Mouse (Mus musculus) ES-CJ7 (cell line): Measurements from ENCODE around the gene Fzr1.
A peak's percentile ranks its signal among the peaks of the same experiment; 100 is the strongest.

ENCODE experiments used
- DNase-seq: peaks from one replicate; pipeline ENCODE4 v3.0.0; 2011; ENCODE audit warnings: low read depth, low spot score

Gene Fzr1

DNA sequence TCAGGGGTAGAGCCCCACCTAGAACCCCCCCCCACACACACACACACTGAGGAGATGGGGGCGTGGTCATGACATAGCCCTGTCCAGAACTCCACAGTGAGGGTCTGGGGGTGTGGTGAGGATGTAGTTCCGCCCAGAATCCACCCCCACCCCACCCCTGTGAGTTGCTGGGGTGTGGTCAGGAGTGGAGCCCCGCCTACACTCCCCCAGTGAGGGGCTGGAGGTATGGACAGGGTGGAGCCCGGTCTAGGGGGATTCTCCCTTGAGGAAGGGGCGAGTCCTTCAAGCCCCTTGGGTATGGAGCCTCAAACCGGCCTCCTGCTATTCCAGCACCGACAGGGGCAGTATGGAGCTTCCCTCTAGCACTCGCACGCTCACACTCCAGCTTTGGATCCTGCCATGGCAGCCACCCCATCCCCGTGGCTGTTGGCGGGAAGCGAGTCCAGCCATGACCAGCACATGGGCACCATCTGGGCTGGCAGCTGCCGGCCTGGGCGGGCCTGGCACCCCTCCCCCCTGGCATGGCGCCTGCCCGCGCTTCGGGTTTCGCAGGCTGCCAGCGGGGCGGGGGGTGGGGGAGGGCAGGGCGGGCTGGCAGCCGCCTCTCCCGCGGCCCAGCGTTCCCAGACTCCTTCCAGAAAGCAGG lies 38.4 kb upstream of the Fzr1 start:
- DNase-seq, result peak; percentile 98

- DNase-seq, result no peak
These were observed 37.4 kb upstream of the Fzr1 start for GRCm38 (mm10) chr10:81415549-81416310.

- DNase-seq, result no peak
These were observed 36.8 kb upstream of the Fzr1 start for GRCm38 (mm10) chr10:81415146-81415545.

DNA sequence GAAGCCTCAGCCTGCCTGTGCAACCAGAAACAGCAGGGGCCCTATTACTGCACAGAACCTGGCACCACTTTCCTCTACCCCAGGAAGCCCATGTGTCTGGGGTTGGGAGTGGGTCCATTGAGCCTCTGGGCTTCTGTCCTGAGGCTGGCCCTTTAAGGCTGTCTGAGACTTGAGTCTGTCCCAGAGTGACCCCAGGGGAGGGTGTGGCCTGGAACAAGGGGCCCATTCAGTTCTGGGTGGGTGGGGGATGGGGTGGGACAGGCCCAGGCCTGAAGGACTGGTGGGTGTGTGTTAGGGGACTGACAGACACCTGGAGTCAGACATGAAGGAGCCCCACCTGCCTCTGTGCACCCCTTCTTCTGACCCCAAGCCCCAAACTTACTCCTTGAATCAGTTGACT lies 36.4 kb upstream of the Fzr1 start:
- peak; percentile 84 for DNase-seq

- peak; percentile 92 for DNase-seq
These were observed 35.3 kb upstream of the Fzr1 start for GRCm38 (mm10) chr10:81413310-81414261.

GRCm38 (mm10) chr10:81412586-81413309 lies 34.4 kb upstream of the Fzr1 start:
- DNase-seq, result no peak

GRCm38 (mm10) chr10:81411471-81412400 lies 33.4 kb upstream of the Fzr1 start:
- DNase-seq, result no peak

DNA sequence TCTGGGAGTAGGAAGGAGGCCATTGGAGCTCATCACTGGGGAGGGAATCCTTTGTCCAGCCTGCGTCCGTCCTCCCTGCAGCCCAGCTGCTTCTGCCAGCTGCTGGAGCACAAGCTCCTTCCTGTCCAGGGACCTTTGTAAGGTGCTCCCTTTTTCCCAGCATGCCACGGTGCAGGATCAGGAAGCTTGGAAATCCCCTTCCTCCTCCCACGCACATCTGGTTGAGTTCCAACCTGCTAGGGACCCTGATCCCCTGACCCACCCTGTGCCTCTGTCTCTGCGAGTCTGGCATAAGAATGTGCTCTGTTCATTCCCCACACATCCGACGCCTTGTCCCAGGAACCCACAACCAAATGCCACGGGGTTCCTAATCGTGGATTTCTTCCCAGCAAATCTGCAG lies 32.7 kb upstream of the Fzr1 start:
- DNase-seq, result no peak

DNA sequence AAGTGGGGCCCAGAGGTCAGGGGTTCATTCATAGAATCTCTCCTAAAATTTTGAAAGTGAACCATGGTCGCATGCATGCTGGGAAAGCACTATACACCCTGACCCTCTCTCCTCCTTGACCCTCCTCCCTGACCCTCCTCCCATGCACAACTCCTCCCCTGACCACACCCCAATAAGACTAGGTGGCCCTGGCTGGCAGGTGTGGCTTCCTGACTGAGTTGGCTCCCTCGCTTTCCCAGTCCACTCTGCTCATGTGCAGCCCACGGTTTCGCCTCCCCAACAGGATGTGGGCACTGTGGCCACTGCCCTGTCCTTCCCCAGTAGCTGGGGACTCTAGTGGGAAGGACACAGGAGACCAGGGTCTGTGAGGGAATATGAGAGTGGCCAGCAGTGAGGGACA lies 32.0 kb upstream of the Fzr1 start:
- no peak for DNase-seq

- peak; percentile 85 for DNase-seq
These were observed 31.0 kb upstream of the Fzr1 start for GRCm38 (mm10) chr10:81409330-81409729.

DNA sequence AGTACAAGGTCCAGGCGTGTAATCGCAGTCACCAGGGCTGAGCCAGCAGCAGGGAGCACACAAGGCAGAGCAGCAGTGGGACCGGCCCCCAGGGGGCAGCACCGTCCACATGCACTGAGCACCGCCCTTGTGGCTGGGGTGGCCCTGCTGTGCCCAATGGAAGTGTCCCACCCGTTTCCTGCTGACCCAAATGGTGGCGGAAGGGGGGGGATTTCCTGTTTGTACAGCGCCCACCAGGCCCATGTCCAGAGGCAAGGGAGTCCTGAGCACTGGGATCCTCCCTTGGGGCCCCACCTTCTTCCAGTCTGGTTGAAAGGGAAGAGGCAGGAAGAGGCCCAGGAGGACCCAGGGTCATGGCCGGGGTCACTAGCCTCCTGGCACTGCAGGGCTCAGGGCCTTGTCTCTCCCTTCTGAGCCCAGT lies 30.6 kb upstream of the Fzr1 start:
- peak; percentile 79 for DNase-seq

- DNase-seq, result no peak
These were observed 30.1 kb upstream of the Fzr1 start for GRCm38 (mm10) chr10:81408424-81408729.

GRCm38 (mm10) chr10:81407539-81408423 lies 29.5 kb upstream of the Fzr1 start:
- DNase-seq, result peak; percentile 69

DNA sequence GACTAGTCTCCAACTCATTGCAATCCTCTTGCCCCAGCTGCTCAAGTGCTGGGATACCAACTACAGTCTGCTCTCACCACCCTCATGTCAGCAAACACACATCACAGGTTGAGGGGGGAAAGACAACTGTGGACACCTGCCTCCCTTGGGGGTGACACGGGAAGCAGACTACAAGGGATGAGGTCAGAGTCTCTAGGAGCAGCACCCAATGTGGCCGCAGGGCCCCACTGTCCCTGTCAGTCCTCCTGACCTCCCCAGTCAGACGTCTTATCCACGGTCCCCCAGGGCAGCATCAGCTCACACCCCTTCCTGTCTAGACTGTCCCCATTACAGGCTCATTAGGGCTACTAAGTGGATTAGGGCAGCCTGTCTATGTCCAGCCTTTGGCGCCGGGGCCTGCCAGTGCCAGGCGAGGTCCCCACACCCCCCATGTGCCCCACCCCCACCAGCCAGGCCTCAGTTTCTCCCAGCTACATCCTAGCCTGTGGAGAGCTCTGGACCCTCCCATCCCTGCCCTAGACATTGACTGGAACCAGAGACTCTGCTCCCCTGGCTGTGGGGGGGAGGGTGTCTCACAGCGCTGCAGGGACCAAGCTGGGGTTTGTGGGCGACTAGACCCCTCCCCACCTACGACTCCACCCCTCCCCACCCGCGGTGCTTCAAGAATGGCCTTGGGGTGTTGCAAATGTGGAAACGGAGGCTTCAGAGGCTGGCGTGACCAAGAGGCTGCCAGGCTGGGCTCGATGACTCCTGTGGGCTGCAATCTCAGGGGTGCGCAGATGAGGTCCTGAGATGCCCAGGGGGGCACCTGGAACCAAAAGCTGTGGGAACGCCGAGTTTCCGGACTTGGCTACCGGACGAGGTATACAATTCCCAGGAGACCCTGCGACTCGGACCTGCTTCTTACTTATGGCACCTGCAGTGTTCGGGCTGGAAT lies 28.5 kb upstream of the Fzr1 start:
- DNase-seq, result no peak

GRCm38 (mm10) chr10:81405588-81406201 lies 27.4 kb upstream of the Fzr1 start:
- DNase-seq, result peak; percentile 75

DNA sequence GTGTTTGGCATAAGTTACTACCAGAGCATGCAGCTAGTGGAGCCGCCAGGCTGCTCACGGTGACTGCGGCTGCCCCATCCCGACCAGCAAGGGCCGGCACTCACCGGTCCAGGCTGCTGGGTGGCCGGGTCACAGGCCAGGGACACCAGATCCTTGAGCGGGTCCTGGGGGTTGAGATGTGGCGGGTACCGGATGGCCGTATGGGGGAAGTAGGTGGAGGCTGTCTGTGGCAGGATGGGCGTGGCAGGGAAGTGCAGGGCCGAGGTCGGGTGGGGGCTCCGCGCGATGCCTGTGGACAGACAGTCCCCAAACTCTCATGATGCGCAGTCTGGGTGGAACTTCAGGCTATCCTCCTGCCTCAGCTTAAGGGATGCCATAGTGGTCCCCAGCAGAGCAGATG lies 26.4 kb upstream of the Fzr1 start:
- DNase-seq, result no peak

- peak; percentile 96 for DNase-seq
These were observed 25.8 kb upstream of the Fzr1 start for GRCm38 (mm10) chr10:81404082-81404481.

- no peak for DNase-seq
These were observed 25.2 kb upstream of the Fzr1 start for GRCm38 (mm10) chr10:81403511-81403910.
